Mouse (Mus musculus) CD4-positive, CD25-positive, alpha-beta regulatory T cell, adult 2 months (primary cell): Measurements from ENCODE around the gene Slc17a1.
A peak's percentile ranks its signal among the peaks of the same experiment; 100 is the strongest.

ENCODE experiments used
- DNase-seq: peaks from one replicate; pipeline ENCODE4 v3.0.0-alpha.2; 2012; ENCODE audit warnings: low read depth, low spot score

Gene Slc17a1

DNA sequence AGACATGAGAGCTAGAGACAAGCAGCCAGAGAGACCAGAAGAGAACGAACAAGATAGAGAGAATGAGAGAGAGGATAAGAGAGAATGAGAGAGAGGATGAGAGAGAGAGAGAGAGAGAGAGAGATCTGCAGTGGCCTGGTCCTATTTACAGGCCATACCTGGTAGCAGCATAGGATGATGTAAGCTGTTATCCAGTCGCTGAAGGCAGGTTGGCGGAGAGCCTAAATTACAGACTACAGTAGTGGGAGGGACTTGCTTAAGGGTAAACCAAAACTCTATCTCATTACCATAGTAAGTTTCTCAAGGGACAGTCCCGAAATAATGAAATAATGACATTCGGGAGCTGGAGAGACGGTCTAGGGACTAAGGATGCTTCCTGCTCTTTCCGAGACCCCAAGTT is at the start of gene Slc17a1:
Gene Slc17a1, plus strand, starts transcription at position 346 of the 400 bp plus-strand sequence.
- no peak for DNase-seq

DNA sequence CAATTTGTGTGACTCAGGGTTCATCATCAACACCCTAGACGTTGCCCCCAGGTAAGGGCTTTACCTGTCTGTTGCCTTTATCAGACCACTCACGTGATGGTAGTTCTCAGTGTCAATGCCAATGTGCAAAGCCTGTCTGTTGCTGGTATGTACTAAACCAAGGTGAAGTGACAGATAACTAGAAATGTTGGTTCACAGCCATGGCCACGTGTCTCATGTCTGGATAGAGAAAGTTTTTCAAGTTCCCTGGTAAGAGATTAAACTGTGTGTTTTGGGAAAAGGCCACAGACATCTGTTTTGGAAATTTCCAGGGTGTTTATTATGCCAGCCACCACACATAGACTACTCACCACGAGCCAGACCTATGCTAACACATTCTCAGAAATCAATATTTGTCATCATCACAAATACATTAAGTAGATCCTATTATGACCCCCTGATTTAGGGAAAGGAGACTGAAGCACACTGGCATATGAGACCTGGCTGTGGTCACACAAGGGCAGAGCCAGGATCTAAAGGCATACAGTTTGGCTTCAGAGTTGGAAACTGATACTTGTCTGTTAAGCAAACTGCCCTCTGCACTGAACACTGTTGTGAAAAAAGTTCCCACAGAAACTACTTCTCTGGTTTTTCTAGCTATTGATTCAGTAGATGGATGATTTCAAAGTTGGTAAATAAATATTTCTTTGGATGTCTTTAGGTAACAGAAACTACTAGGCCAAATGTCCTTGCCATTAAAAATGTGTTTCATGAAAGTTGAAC is 47.2 kb upstream of the Slc17a1 start:
- no peak for DNase-seq

DNA sequence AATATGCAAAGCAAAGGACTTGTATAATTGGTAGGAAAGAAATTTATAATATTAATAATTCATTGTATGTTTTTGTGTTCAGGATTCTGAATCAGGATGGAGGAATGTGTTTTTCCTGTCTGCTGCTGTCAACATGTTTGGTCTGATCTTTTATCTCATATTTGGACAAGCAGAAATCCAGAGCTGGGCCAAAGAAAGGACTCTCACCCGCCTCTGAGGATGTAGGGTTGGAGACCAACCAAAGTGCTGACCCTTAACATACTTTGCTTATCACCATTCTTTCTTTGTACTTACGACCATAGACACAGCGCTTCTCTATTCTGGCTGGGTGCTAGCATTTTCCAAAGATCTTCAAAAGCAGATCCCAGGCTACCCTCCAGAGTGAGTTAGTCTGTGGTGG is 45.3 kb upstream of the Slc17a1 start:
- no peak for DNase-seq

DNA sequence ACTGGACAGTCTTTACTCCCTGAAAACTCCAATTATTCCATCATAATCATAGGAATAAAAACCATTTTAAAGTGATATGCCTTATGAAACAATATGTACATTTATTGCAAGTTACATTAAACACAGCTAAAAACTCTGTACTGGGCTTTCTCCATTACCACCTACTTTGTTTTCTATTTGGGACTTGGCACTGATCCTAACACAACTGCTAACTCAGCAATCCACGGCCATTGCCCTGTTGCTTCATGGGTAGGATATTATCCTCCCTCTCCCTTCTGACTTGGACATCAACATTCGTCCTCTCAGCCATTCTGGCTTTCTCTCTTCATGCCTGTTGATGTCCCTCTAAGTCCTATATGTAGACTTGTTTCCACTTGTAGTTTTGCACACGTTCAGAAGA is 40.9 kb upstream of the Slc17a1 start:
- no peak for DNase-seq

DNA sequence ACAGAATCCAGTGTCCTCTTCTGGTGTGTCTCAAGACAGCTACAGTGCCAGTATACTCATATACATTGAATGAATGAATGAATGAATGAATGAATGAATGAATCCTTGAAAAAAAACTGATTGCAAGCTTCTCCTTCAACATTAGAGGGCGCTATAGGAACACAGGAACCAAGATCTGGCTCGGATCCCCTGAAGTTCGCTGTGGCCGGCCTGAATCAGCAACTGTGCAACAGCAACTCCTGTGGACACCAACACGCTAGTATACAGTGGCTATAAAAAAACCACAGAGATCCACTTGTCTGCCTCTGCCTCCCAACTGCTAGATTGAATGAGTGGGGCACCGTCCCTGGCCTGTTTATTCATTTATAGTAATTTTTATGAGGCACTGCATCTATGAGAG is 34.5 kb upstream of the Slc17a1 start:
- peak; percentile 13 for DNase-seq

DNA sequence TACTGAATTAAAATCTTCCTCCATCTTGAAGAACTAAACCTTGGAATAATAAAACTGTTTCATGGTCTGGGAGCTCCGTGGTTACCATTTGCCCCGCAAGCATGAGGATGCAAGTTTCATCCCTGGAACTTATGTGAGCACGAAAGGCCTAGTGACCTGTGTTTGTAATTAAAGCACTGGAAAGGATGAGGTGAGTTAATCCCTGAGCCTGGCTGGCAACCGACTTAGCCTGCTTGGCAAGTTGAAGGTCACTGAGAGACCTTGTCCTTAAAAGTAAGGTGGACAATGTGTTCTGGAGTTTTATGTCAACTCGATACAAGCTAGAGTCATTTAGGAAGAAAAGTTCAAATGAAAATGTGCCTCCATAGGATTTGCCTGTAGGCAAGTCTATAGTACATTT is 32.7 kb upstream of the Slc17a1 start:
- no peak for DNase-seq

DNA sequence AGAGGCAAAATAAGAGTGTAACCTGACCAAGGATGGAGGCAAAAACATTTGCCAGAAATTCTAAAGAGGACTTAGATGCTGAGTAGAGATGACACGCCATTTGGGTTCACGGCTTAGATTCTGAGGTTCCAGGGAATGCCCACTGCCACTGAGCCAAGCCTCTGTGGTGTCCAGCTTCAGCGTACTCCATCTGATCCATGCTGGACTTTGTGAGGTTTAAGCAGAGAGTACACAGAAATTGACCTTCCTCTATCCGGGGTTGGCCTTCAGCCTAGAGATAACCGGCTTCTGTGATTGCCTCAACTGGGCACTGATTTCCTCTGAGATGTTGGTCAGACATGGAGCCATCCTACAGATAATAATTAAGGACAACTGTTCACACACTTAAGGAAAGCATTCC is 30.9 kb upstream of the Slc17a1 start:
- no peak for DNase-seq

DNA sequence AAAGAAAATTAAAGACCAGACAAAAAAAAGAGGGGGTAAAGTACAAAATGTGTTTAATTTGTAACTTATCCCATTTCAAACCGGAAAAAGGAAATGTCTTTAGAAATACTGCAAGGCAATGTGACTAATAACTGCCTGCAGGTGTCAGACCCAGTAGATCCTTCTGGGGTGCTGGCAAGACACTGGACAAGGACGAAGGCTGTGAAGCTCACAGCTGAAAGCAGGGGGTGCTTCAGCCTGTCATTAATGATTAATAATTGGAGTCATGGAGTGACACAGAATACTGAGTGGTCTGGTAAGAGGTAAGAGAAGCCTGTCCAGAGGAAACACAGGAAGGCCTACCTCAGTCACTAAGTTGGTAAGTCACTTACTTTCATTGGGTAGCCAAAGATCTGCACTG is 28.2 kb upstream of the Slc17a1 start, which contains the start of gene Slc17a3:
Gene Slc17a3, plus strand, starts transcription at position 127 of the 400 bp plus-strand sequence.
- DNase-seq, result no peak

DNA sequence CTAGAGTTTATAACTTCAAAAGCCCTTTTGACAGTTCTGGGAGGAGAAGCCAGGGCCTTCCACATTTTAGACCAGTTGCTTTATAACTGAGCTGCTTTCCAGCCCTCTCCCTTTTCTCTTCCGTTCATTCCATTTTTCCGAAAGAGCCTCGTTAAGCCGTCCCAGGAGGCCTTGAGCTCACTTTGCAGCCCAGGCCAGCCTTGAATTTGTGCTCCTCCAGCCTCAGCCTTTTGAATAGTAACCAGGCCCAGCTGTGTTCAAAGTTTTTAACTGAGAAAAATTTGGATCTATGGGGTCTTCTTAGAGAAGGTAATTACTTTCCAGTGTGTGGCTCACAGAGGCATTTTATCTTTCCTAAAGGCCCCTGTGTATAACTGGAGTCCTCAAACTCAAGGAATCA is 21.7 kb upstream of the Slc17a1 start:
- DNase-seq, result no peak

DNA sequence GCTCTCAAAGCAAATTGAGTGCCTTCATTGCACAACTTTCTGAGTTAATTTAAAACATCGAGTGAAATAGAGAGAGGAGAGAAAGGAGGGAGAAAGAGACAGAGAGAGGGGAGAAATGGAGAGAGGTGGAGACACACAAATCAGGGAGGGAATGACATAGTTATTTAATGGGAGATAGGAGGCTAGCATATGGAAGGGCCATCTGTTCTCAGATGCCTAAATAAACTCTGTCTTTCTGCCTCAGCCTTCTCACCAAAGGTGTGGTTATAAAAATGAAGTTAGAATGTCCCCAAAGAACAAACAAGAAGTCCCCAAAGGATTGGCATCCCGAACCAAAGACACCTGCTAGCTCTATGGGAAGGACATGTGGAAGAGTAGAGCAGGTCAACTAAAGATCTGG is 18.3 kb upstream of the Slc17a1 start:
- DNase-seq, result no peak

DNA sequence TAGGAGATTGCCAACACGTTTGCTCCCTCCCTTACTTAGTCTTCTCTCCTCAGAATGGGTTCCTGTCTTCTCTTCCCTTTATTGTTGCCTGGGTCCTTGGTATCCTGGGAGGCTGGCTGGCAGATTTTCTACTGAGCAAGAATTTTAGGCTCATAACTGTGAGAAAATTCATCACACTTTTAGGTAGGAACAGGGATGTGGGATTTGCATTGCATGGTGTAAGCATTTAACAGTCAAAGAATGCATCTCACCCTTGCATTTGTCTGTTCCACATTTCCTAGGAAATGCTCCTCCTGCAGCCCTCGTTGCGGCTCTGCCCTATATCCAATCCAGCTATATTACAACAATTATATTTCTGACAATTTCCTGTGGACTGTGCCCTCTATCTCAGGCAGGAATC is 11.1 kb upstream of the Slc17a1 start:
- DNase-seq, result no peak

DNA sequence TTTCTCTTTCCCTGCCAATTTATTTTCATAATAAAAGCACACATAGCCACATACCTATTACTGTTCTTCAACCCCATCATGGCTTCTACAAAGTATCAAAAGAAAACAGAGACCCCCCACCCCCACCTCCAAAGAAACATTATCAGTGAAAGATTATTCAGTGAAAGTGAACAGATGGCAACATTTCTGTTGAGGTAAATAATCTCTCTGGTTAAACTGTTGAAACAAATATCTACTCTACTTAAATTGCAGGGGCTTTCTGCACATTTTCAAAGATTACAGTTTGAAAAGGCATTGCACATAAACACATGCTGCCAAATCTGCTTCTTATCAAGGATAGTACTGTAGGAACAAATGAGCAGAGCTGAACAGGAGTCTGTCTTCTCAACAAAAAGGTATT is 5.7 kb upstream of the Slc17a1 start:
- no peak for DNase-seq

DNA sequence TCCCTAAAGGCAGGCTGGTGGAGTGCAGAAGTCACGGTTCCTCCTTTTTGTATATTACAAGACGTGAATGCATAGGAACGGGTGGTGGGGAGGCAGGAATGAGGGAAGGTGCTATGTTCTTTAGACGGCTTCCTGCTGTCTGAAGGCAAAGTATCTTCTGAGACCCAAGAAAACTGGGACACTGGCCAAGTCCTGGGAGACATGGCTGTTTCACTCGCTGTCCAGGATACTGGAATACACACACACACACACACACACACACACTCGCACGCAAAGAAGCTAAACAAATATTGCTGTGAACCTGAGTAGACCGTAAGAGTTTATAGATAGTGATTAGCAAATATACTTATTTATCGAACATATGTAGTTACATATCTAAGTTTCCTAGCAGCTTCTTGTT is 2.8 kb upstream of the Slc17a1 start:
- no peak for DNase-seq

DNA sequence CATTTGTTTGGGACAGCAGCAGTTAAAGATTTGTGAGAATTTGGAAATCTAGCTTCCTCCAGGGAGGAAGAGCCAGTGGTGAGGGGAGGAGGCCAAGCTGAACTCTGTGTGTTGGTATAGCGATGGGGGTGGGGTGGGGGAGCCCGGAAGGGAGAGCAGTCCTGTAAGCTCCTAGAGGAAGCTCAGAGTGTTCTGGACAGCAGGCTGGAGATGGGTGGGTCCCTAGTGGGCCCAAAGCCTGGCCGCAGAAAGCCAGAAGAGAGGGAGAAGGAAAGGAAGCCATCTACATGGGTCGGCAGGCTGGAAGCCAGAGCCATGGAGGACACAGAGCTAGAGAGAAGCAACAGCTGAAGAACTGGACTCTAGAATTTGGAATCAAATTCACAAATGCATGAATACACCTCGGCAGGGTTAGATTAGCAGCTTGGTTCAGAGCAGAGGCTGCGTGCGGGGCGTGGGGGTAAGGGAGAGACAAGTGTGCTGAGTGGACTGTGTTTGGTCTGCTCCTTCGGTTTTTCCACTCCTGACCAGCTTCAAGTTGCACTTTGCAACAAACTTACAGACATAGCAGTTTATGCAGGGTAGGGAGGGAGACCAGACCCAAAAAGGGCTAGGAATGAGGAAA is 1.4 kb upstream of the Slc17a1 start:
- DNase-seq, result no peak

DNA sequence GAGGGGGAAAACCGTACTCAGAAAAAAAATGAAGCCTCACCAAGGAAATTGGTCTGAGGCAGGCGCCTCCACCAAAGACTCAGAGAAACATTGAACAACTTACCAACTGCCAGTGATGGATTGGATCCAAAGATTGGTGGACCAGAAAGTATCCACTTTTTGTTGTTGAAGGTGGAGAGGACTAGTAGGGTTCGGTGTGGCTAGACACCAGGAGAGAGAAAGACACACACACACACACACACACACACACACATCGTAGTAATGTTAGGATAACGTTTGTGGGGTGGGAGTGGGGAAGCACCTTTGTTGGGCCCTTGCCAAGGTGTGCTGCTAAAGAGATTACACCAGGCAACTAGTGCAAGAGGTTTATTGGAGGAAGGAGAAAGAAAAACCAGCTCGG is 550 bp upstream of the Slc17a1 start:
- no peak for DNase-seq

DNA sequence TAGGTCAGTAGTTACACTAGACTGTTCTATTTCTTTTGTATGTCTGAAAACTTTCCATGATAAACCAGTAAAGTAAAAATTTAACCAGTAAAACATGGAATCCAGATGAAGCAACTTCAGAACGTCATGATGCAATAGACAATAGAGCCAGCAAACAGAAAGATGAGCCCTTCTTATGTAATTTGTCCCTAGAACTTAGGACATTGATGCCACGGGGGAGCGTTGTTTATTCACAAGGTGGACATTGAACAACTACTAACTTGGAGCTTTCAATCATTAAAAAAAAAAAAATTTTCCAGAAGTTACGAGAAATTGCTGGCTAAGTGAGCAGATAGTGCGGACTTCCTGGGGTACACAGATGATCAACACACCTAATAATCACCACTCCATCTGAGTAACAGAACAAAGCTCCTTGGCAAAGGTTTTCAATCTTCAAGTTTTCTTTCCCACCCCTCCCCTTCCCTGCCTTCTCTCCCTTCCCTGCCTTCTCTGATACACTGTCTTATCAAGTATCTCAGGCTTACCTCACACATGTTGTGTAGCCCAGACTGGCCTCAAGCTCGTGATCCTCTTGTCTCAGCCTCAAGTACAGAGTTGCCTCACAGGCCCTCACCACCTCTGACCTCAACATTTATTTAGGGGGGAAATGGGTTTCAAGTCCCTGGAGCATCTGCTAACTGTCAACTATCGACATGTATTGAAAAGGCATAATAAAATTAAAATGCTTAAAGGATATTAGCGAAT is 1.4 kb downstream of the Slc17a1 start:
- DNase-seq, result no peak

DNA sequence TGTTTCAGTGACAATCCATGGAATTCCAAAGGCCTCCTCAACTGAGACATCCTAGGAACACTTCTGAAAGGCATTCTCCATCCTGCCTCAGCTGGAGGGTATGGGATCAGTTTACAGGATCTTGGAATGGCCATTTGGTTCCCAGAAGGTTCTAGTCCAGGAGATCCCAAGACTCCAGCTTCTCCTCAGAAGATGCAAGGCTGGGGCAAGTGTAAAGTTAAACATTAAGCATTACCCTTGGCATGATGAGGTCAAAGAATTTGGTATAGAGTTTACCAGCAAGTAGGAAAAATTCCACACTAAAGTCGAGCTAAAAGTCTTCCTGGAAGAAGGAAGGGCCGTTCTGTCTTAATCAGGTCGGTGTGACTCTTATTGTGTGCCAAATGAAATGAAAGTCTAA is 2.4 kb downstream of the Slc17a1 start:
- DNase-seq, result no peak

DNA sequence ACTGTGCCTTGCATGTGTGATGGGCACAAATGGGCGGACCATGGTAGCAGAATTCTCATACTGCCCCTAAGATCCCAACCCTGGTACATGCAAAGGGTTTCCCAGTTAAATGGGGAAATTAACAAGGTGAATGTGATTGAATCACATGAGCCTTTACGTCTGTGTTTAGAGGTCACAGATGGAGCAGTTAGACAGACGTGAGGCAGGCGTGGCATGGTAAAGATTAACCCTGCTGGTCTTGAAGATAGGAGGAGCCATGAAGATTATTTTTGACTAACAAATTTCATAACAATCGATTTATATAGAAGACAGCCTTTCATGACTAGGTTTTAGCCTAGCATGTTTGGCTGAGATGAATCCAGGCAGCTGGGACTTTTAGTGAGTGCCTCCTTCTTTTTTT is 5.6 kb downstream of the Slc17a1 start:
- no peak for DNase-seq

DNA sequence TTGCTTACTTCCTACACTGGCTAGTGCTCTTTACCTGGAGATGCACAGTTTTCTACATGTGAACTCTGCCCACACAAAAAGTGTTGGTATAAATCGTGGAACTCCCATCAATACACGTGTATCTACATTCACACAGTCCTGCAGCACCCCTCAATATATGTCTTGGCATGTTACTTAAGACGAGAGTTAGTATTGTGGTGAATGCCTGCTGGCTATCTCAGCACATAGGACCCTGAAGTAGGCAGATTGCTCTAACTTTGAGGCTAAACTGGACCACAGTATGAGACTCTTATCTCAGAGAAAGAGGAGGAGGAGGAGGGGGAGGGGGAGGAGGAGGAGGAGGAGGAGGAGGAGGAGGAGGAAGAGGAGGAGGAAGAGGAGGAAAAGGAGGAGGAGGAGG is 11.6 kb downstream of the Slc17a1 start:
- DNase-seq, result no peak

DNA sequence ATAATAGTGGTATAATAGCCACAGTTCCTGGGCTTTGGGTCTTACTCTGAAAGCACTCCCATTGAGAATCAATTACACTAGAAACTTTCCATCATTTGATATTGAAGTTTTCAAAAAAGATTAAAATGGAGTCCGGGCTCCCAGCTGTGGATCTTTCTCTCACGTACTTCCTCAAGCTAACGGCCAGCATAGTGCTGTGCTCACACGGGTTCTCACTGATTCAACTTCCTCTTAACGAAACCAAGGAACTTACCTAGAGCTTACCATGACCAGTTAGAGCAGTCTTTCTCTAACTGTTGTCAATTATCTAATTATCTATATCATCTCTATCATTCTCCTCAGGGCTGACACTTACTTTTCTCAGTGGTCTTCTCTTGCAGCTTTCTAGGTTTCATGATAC is 12.1 kb downstream of the Slc17a1 start:
- no peak for DNase-seq

DNA sequence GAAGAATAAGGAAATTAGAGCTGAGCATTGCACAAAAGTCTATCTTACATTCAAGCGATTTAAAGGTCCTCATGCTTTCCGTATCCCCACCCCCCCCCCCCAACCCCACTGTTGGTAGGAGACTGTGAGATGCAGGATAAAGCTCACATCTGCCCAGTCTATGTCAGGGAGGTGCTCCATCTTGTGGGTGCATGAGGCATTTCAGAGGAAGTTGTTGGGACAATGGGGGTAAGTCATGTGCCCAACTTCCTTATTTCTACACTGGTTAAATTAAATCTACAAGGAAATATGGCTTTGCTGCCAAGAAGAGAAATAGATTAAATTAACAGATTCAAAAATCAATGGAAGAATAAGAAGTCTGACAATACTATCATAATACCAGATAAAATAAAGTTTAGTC is 18.0 kb downstream of the Slc17a1 start:
- DNase-seq, result peak; percentile 24

DNA sequence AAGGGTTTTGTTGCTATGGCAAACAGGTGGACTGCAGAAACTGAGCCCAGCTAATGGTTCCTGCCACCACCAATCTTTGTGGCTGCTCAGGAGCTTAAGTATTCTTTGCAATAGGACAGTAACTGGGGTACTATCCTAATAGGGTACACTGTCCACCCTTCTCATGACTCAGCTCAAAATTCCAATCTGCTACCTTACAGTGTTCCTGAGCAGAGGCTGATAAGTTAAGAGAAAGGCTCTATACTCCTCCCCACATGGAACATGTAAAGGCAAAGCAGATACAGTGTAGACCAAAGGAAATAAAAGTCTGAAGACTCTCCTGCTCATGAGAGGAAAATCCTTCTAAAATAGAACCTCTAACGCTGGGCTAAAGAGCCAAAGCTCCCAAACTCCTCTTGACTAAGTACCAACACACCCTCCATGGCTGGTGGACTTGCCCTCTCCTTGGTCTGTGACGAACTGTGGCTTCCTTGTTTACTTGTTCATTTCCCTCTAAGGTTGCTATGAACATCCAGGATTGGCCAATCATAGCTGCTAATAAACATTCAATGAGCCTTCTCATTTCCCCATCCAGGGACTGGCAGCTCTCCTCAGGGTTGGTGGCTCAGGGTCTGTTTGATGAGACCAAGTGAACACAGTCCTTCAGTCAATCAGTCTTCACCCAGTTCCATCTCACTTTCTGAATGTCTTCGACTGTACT is 19.6 kb downstream of the Slc17a1 start:
- DNase-seq, result no peak
